Mouse (Mus musculus): ENCODE data around the gene Lamb1. TPM values are rescaled to one million over a fixed set of nuclear protein-coding genes. Genes with fewer than 3 reads are reported as not detected.

Gene Lamb1
- total and polyA plus RNA-seq, 3 experiments = under 0.01 TPM; not detected in 2

GRCm38 (mm10) chr12:31307756-31308155 is 42.7 kb downstream of the Lamb1 start:
- Histone ChIP-seq H3K4me3 (replicated peaks in 1 of 3; ENCODE audit: low read depth in 2 of 3, low read length in 2 of 3, poor library complexity in 1 of 3) (no peak overlapping the region), H3K9ac (ENCODE audit: insufficient read depth, low read depth) (no peak overlapping the region), H3K36me3 (replicated peaks in 1 of 2; ENCODE audit: control insufficient read depth in 1 of 2, insufficient read depth in 1 of 2, low read length in 1 of 2) (no peaks in the 10 kb centered on the region), H3K9me3 (replicated peaks; ENCODE audit: low read length) (no peaks in the 10 kb centered on the region), H3K27me3 (replicated peaks) (no peaks in the 10 kb centered on the region), H3K4me2 (ENCODE audit: insufficient read depth, low read depth, poor library complexity, severe bottlenecking) (no peak overlapping the region), H3K27ac (ENCODE audit: insufficient read depth, low read depth) (no peak overlapping the region), H3K79me2 (replicated peaks; ENCODE audit: control insufficient read depth, extremely low read depth, insufficient read depth, poor library complexity, severe bottlenecking) (no peaks in the 10 kb centered on the region), H3K4me1 (ENCODE audit: control insufficient read depth in 1 of 2, insufficient read depth in 2 of 2) (peaks cover 0 to 2% of the 10 kb centered on the region in 2 experiments; a peak in 2 of 4 replicates)
- dilution Hi-C loops (cut with MboI; ENCODE audit: extremely low pct_ligation_motif_present, extremely low pct_unique_long_range_greater_than_20kb, low sequenced_read_pairs) (no loop called here), in situ Hi-C loops (cut with MboI; ENCODE audit: low pct_ligation_motif_present, low pct_unique_long_range_greater_than_20kb, low sequenced_read_pairs) (no loop called here)
- DNase-seq (ENCODE audit: extremely low read depth) = no peak
- TF ChIP-seq USF2 (conservative IDR thresholded peaks at IDR 0.05; ENCODE audit: low read depth, low read length) = no peak
- no peak for TF ChIP-seq HCFC1 (IDR thresholded peaks at IDR 0.05; ENCODE audit: low read depth, low read length)
- TF ChIP-seq POLR2AphosphoS2 (IDR thresholded peaks at IDR 0.05; ENCODE audit: low read depth, low read length) = no peak
- no peak for TF ChIP-seq IRF4 (IDR thresholded peaks at IDR 0.05; ENCODE audit: low read depth, low read length)
- TF ChIP-seq JUN (IDR thresholded peaks at IDR 0.05; ENCODE audit: insufficient read depth, low read depth, low read length) = no peak
- TF ChIP-seq KAT2A (IDR thresholded peaks at IDR 0.05; ENCODE audit: insufficient replicate concordance, low read length) = no peak
- no peak for TF ChIP-seq PAX5 (IDR thresholded peaks at IDR 0.05; ENCODE audit: low read length)
- TF ChIP-seq TBP (conservative IDR thresholded peaks at IDR 0.05; ENCODE audit: low read depth, low read length) = no peak
- TF ChIP-seq UBTF (IDR thresholded peaks at IDR 0.05; ENCODE audit: low read depth, low read length) = no peak
- no peak for TF ChIP-seq BHLHE40 (IDR thresholded peaks at IDR 0.05; ENCODE audit: low read depth, low read length)
- no peak for TF ChIP-seq POLR2A (IDR thresholded peaks at IDR 0.05; ENCODE audit: low read depth, low read length)
- TF ChIP-seq MAZ (IDR thresholded peaks at IDR 0.05; ENCODE audit: low read depth, low read length) = no peak
- TF ChIP-seq GABPA (IDR thresholded peaks at IDR 0.05; ENCODE audit: insufficient replicate concordance, low read depth, low read length) = no peak
- TF ChIP-seq ETS1 (conservative IDR thresholded peaks at IDR 0.05; ENCODE audit: low read depth, low read length) = no peak

GRCm38 (mm10) chr12:31310687-31311086 is 45.7 kb downstream of the Lamb1 start:
- Histone ChIP-seq H3K36me3 (replicated peaks in 1 of 2; ENCODE audit: control insufficient read depth in 1 of 2, insufficient read depth in 1 of 2, low read length in 1 of 2) (no peaks in the 10 kb centered on the region), H3K4me1 (ENCODE audit: control insufficient read depth in 1 of 2, insufficient read depth in 2 of 2) (no peaks in the 10 kb centered on the region), H3K27me3 (replicated peaks) (no peaks in the 10 kb centered on the region), H3K9me3 (replicated peaks; ENCODE audit: low read length) (no peaks in the 10 kb centered on the region), H3K9ac (ENCODE audit: insufficient read depth, low read depth) (no peak overlapping the region), H3K4me2 (ENCODE audit: insufficient read depth, low read depth, poor library complexity, severe bottlenecking) (no peak overlapping the region), H3K27ac (ENCODE audit: insufficient read depth, low read depth) (no peak overlapping the region), H3K4me3 (replicated peaks in 1 of 3; ENCODE audit: low read depth in 2 of 3, low read length in 2 of 3, poor library complexity in 1 of 3) (no peak overlapping the region), H3K79me2 (replicated peaks; ENCODE audit: control insufficient read depth, extremely low read depth, insufficient read depth, poor library complexity, severe bottlenecking) (no peaks in the 10 kb centered on the region)
- DNase-seq (ENCODE audit: extremely low read depth) = no peak
- in situ Hi-C loops (cut with MboI; ENCODE audit: low pct_ligation_motif_present, low pct_unique_long_range_greater_than_20kb, low sequenced_read_pairs) = no loop called here
- TF ChIP-seq ZMIZ1 (IDR thresholded peaks at IDR 0.05; ENCODE audit: low read depth, low read length) (no peak), NRF1 (IDR thresholded peaks at IDR 0.05; ENCODE audit: low read depth, low read length) (no peak), MEF2A (IDR thresholded peaks at IDR 0.05; ENCODE audit: borderline replicate concordance, low read depth, low read length) (no peak), TBP (conservative IDR thresholded peaks at IDR 0.05; ENCODE audit: low read depth, low read length) (no peak)
- dilution Hi-C loops (cut with MboI; ENCODE audit: extremely low pct_ligation_motif_present, extremely low pct_unique_long_range_greater_than_20kb, low sequenced_read_pairs) = no loop called here
